Mouse (Mus musculus) cerebellum, adult 11-12 months (tissue): ENCODE results near the gene 5330417H12Rik.

Source experiments
- DNase-seq: peaks from one replicate; pipeline ENCODE4 v3.0.0; 2022

5330417H12Rik gene

DNA sequence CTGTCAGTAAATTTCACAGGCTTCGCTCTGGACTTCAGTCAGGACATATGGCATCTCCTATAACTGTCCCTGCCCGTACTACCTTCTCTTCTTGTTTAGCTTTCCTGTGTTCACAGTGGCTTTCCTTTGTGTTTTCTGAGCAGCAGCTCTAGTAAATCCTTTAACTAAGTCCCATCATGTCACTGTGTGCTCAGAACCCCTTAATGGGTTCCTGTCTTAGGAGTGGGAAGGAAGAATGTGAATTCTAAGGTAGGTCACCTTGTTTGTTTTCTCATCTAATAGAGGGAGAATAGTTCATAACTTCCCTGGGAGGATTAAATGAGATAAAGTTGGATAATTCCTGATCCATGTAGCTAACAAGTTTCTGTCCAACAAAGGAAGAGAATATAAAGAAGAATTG is at the start of gene 5330417H12Rik:
TSS of gene 5330417H12Rik (minus strand) at position 101 of the 400 bp plus-strand sequence.
- DNase-seq = no peak

DNA sequence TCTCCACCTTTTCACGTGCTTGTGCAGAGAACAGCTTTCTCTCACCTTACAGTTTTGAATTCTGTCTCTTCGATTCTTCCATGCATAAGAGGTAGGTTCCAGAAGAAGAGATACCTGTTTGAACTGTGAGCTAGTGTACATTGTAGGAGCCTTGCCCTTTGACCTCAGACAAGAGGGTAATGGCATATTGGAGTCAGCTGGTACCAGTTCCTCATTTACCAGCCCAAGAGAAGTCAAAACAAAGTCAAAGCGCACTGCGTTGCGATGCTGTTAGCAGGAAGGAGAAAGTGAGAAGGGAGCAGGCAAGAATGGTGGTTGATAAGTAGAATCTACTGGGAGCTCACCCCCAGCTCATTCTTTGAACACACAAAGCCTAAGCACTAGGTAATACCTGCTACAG is 43.6 kb upstream of the 5330417H12Rik start:
- no peak for DNase-seq

DNA sequence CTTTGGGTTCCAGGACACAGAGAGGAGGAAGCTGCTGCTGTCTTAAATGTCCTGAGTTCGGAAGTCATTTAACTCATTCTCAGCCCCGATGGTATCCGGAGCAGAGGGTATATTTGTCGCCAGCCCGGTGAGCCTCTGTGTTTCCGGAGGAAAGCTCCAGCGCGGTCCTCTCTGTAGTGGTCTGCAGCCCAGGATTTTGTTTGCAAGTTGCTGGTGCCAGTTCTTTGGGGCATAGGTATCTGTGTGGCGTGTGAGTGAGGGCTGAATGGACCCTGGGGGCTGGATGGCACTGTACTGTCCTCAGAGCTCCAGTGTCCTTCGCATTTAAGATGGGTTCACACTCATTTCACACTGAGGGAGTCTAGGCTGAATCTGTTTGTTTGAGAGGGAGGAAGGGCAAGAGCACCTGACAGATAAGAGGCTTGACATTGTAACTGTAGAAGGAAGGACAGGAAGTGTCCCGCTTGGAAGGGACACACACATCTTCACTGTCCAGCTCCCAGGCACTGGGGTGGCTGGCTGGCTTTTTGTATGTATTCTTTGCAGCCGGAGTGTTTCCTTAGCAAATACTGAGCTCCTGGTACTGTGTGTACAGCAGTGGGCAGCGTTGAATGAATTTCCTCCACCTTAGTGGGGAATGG is 41.4 kb upstream of the 5330417H12Rik start:
- DNase-seq = no peak

DNA sequence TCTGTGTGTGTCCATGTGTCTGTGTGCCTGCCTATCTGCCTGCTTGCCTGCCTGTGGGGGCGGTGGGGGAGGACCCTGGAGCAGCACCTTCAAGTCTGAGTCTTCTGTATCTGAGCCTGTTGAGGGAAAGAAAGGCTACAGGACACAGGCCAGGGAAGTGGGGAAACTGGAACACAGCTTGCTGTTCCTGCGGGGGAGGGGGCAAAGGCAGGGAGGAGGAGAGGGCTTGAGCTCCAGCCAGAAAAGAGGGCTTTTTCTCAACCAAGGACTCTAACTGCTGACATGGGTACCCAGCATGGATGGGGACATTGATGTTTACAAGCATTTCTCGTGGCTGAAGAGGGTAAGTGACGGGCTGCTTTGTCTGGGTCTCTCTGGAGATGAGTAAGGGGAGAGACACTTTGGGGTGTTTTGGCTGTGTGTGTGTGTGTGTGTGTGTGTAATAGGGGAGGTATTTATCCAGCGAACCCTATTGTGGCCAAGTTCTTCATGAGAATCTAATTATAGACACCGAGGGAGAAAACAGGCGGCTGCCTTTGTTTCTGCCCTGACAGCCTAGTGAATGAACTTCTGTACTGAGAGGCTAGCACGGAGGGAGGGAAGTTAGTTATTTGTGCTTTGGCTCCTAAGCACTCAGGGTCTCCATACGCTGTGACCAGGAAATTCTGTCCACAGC is 40.8 kb upstream of the 5330417H12Rik start:
- DNase-seq = peak; percentile 10

DNA sequence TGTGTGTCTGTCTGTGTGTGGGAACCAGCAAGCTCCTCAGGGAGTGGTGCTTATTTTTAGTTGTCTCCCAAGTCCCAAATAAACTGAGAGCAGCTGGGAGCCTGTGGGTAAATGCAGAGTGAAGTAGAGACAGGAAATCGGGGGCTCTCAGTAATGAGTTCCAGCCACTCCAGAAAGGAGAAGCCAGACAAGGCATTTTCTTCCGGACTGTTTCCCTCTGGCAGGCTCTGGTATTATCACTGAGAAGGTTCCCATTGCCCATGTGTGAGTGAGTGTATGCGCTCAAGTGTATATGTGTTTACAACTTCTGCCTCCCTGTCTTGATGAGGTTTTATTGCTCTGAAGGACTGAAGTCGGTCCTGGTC is 40.2 kb upstream of the 5330417H12Rik start:
- DNase-seq = no peak

DNA sequence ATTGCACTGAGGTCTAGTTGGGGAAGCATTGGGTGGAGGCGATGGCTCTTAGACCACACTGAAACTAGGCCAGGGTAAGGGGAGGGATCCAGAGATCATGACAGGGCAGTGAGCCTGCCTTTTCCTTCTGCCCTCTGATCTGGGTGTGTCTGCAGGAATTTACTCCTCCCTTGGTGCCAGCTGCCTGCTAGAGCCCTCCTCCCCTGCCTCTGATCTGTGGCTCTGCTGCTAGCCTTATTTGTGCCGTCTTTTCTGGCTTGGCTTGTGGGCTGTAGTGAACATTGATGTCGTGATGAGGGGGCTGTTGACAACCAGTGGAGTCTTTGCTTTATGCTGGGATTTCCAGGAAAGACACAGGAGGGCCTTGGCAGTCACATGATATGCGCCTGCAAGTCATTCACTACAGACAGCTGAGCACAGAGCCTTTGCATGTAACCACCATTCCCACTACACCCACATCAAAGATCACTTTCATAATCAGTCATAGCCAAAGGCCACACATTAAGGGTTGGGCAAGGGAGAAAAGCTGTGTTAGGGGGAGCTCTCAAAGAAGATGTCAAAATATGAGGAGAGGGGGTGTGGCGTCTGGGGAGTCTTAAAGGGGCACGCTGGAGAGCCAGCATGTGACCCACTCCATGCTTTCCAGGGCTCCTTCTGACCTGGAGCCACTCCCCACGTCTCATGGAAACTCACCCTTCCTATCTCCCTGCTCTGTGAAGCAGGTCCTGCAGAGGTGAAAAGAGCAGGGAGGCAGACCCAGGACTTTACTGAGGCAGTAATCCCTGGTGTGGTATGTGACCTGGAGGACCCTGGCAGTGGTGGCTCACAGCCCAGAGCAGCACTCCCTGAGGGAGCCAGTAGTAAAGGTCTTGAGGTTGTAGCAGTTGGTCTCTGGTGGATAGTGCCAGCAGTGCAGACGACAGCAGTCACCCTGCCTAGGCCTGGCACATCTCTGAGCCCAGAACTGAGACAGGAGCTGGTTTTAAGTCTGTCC is 39.4 kb upstream of the 5330417H12Rik start:
- no peak for DNase-seq

DNA sequence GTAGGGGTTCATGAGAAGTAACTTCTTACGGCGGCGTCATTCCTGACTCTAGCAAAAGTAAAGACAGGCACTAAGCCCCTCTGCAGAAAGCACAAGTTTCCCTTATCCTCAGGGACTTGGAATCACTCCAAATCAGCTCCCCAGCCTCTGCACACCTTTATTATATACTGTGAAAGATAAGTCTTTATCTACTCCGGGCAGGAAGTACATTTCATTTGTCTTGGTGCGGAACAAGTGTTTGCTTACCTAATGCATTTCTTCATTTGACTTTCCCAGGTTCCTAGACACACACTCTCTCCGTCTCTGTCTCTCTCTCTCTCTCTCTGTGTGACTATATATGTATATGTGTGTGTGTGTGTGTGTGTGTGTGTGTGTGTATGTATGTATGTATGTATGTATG is 38.7 kb upstream of the 5330417H12Rik start:
- no peak for DNase-seq

DNA sequence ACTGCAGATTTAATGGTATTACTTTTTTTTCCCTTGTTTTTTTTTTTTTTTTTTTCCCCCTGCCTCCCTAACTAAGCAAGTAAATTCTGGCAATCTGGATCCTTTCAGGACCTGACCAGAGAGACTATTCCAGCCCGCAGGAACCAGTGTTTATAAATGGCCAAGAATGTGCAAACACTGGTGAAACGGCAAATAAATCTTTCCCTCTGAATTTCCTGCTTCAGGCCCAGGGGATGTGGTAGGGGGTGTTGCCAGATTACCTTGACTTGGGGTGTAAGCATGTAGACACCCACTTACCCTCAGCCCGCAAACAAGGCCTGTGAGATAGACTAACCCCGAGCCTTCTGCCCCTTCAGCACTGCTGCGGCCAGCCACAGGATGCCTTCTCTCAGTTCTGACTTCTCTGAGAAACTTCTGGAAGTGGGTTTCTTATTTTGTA is 36.9 kb upstream of the 5330417H12Rik start:
- DNase-seq = no peak

DNA sequence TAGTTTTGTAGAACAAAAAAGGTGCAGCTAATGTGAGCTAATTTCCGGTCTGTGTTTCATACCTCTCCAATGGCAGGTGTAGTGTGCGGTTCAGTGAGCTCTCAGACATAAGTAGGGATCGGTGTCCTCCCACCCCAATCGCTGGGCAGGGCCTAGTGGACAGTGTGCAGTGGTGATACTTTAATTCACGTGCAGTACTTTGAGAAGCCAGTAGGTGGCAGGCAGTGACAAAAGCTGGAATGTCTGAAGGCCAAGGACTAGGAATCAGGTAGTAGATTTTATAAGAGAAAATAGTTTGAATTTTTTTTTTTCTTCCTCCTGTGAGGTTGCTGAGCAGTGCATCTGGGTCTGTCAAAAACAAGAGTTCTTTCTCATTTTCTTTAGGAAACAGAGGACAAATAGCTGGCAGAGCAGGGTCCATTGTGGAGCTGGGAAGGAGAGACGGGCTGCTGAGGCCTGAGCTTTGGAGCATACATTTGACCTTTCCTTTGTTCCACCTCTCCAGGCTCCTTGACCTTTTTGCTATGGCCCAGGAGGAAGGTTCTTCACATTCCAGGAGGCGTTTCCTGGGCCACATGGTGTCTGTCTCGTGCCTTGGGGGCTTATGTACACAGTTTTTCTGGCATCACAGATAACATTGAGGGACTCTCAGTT is 36.4 kb upstream of the 5330417H12Rik start:
- DNase-seq = peak; percentile 6

DNA sequence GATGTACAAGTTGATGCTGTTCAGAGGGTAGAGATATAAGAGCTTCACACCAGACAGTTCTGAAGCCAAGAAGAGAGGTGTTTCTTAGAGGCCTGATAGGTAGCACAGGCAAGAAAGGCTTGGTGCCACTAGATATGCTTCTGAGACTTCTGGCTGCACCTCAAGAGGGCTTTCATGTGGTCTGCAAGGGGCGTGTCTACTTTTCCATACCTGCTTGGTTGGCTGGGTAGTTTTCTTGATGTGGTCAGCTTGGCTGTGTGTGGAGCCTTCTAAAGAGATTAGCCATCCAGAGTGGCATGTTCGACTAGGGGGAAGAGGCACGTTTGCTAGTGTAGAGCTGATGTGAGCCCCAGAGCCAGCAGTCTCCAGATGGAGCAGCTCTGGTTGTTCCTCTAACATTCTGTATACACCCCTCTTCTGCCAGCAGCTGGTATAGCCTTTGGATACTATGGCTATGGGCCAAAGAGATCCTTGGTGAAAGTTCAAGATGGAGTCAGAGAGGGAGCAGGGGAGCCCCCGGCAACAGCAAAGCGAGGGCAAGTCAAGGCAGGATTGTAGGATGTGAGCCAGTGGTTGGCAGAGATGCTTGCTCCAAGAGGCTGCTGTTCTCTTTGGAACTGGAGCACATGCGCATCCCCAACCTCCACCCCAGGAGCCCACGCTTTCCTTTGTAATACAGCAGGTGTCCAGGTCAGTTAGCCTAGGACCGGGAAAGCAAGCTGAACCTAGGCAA is 34.4 kb upstream of the 5330417H12Rik start:
- DNase-seq = no peak

DNA sequence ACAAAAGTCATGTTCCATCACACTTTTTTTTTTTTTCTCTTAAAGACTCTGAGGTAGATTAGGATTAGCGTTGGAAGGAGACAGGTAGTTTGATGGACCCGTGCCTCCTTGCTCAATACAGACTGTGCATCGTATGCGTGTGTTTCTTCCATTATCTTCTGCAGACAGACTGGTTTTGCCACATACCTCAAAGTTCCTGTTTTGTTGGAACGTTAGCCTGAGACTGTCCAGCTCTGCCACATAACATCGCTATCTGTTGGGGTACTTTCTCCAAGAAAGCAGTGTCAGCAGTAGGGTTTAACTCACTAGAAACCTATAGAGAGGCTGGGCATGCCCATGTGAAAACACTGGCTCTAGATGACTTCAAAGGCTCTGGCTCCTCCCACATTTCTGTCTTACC is 31.5 kb upstream of the 5330417H12Rik start:
- DNase-seq = no peak

DNA sequence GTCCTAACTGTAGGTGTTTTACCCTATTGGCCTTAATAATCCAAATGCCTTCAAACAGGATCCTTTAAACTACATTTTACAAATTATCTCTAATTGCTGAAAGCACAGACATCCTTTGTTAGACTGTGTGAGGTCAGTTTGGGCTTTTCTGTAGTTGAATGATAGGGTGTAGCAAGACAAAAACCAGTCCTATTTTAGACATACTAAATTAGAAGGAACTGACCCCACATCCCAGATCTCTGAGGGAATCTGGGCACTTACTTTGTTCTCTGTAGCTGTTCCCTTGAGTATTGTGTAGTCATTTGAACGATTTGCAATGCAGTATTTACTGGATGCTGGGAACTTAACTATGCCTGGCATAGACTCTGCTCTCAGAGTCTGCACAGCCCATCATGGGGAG is 26.9 kb upstream of the 5330417H12Rik start:
- DNase-seq = no peak

DNA sequence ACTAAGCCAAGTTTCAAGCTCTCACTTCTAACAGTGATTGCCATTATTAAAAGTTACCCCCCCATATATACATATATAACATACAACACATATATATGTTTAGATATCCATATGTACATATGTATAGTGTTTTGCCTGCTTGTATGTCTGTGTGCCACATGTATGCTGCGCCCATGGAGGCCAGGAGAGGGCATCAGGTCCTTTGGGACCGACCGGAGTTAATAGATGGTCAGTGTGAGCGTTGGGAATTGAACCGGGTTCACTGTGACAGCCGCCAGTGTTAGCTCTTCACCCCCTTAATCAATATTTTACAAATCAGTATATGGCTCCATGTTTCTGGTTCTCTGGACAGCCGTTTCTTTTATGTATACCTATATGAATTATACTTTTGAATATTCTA is 25.0 kb upstream of the 5330417H12Rik start:
- DNase-seq = no peak

DNA sequence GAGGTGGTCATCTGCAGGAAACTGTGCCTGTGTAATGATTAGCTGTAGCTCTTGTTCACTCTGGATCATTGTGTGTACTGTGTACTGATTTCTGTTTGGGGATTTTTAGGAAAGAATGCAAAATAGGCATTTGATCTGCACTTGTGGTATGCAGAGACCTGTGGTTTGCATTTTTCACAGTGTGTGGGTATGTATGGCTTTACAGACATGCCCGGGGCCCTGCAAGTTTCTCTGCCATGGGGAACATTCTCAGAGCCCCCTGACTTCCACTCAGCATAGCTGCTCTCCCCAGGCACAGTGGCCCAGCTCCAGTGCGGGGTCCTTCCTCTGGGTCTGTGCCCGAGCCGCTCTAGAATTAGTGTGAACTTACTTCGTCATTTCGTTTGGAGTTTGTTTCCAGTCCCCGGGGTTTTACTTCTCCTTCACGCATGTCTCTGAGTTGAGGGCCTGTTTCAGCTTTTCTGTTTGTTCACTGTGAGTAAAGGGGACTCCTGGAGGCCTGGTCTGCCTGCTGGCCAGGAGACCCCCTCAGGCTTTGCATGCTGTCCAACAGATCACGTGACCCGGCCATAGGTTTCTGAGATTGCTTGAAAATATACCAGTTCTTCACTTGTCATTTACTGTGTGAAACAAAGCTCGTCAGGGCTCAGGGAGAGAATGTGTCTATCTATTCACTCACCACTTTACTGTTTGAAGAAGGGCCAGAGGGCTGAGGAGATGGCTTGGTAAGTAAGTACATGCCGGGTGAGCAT is 24.2 kb upstream of the 5330417H12Rik start:
- no peak for DNase-seq

DNA sequence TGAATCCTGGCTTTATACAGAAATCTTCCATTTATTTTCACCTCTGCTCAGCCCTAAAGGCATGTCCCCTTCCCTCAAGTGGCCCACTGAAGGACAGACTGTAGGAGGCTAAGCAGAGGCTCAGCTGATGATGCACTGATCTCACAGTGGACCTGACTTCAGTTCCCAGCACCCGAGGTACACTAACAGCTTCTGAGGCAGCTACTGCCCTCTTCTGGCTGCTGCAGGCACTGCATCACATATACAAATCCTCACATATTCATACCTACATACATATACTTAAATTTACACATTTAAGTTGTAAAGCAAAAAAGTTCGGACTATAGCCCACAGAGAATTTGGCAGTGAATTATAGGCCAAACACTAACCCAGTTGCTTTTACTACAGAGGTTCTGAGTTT is 20.0 kb upstream of the 5330417H12Rik start:
- no peak for DNase-seq

DNA sequence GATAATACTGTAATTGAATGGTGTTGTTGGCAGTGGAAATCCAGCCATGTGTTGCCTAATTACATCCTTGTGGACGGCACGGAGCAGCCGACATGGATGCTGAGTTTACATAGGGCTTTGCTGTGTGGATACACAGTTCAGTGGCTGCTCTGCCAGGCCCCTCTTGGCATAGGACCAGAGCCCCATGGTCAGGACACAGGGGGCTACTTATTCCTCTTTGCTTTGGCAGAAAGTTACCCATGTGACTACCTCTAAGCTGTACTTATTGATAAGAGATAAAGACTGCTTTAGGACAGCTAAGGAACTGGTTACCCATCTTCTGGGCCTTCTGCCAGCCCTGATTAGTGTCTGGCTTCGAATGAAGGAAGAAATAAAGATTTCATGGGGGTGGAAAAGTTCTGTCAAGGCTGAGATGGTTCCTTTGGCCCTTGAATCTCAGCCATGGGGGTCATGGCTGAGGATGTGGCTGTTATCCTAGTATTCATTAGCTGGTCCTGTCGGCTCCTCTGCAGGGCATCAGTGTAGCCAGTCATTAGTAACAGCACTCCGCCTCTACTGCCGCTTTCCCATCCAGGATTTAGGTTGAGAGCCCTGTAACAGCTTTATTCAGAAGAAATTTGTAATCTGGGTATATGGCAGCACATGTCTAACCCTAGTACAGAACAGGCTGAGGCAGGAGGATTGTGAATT is 17.8 kb upstream of the 5330417H12Rik start:
- DNase-seq = no peak

DNA sequence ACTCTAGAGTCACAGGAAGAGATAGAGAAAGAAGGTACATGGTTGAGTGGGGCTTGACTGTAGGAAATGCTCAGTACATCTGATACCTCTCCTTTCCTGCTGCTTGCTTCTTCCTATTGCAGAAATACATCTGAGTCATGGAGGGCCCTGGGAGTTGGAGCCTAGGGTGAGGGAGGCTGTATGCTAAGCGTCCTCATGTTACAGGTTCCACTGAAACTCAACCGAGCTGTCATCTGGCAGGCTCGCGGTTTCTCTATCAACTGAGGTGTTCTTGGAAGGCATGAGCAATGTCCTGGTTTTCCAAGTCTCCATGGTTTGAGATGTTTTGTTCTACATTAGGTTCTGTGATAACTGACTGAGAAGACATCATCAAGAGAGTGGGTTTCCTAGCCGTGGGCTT is 13.1 kb upstream of the 5330417H12Rik start:
- no peak for DNase-seq

DNA sequence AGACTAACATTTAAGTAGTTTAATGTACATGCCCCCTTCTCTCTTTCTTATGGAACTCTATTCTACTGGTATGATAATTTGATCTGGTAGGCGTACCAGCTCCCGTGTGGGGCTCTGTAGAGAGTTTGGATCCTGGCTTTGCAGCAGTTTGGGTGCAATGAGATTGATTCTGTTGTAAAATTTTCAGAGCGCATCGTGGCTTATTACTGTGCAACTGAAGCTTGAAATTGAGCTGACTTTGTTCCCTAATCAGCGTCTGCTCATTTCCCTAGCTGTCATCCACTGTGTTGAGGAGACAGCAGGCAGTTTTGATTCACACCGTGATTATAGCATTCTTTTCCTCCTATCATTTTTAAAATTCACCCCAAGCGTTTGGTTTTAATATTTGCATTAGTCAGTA is 12.4 kb upstream of the 5330417H12Rik start:
- DNase-seq = no peak

DNA sequence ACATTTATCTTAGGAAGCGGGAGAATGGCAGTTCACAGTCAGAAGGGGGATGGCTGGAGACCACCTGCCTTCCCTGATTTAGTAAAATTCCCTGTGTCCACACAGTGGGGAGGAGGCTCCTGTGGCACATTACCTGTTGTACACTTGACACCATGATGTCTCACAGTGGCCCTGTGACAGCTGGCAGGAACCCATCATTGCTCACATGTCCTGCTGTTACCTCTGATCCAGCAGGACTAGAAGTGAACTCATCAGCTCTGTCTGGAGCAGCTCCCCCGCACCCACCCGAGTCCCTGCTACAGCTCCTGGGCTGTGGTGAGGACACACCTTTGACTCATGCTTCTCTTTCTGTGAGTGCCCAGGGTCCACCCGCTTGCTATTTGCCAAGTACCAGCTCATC is 8.2 kb upstream of the 5330417H12Rik start:
- DNase-seq = no peak

DNA sequence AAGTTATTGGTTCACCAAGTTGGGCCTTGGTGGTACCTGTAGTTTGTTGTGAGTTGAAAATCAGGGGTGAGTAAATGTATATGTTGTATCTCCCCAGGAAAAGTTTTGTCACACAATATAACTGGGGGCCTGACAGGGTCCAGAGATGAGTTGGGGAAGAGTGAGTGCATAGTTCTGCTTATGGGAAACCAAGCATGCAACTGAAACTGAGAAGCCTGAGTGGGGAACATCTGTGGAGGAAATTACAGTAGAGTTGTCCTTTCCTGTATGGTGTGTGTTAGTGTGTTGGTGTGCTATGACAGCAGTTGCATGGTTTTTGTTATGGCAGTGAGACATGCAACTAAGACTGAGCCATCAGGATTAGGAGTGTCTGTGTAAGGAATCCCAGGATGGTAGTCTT is 3.4 kb upstream of the 5330417H12Rik start:
- no peak for DNase-seq

DNA sequence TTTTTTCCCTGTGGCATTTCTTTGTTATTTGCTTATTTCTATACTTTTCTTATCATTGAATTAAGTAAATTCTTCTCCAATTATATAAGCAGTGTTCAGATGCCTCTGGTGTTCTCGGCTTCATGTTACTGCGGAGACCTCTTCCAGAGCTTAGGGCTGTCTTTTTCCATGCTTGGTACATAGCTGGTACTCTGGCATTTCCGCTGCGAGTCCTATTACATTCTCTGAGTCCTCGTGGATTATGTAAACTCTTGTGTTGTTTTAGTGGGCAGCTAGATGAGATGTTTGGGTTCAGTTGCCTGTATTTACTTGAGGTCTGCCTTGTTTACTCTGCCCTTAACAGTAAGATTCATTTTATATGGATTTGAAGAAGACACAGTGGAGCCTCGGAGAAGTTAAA is 820 bp upstream of the 5330417H12Rik start:
- DNase-seq = no peak
